Mouse (Mus musculus): ENCODE data around the gene Cacnb4. TPM values are rescaled to one million over a fixed set of nuclear protein-coding genes. Genes with fewer than 3 reads are reported as not detected.

Cacnb4 gene
- polyA plus RNA-seq, 1 experiment from 2014 or later, result 3.5 TPM

DNA sequence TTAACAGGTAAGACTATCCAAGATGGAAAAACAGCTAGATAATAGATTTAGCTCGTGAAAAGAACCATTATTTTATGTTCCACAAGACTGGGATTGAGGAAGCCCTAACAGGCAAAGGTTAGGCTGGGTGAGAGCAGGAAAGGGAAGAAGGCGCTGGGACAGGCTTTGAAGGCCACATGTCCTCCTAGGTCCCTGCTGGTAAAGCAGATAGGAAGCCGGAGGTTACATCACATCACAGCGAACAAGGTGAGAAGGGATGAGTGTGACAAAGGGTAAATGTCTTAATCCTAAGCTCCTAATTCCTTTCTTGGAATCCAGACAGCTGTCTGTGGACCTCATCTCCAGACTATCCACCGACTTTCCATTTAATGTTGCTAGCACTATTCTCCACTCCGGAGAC, 257.3 kb downstream of the Cacnb4 start:
- Histone ChIP-seq H3K9ac (replicated peaks; ENCODE audit: low read depth, low read length) (no peak overlapping the region), H3K4me3 (ENCODE audit: low read depth, low read length) (no peak overlapping the region), H3K36me3 (ENCODE audit: control insufficient read depth, insufficient read depth, low read length) (peaks cover 8% of the 10 kb centered on the region), H3K4me1 (ENCODE audit: control insufficient read depth, insufficient read depth, low read length) (peaks cover 12% of the 10 kb centered on the region; the same call in 1 of the 2 replicates), H3K9me3 (ENCODE audit: control insufficient read depth, low read depth, low read length) (peaks cover 9% of the 10 kb centered on the region; the same call in 1 of the 2 replicates), H3K4me2 (replicated peaks; ENCODE audit: low read depth, low read length) (no peak overlapping the region), H3K27ac (ENCODE audit: low read length) (no peak overlapping the region), H3K27me3 (ENCODE audit: control insufficient read depth, insufficient read depth, low read length) (no peaks in the 10 kb centered on the region)
- WGBS, result 80% methylated on average over 6 of the region's 6 CpGs
- no peak for ATAC-seq (ENCODE audit: insufficient number of reproducible peaks, insufficient read depth, low FRiP score, low read depth)

DNA sequence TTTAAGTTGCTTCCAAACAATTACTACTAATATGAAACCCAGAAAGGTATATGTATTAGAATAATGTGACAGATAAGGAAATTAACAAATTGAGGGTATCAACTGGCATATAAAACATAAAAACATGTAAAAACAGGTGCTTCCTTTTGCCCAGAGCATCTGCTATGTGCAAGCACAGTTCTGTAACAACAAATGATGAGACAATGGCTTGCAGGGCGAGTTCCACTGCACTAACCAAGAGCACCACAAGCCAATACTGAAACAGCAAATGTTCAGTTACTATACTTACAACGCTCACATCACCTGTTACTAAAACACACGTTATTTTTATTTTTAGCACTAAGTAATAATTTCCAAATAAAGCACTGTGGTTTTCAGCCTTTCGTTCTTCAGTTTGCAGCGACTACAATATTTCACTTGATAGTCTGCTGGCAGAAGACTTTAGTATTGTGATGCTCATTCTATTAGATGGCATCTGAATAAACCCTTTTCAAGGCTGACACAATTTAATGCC, 264.1 kb downstream of the Cacnb4 start:
- H3K27me3 ChIP-seq (ENCODE audit: control insufficient read depth, insufficient read depth, low read length), result no peaks in the 10 kb centered on the region
- H3K4me3 ChIP-seq (ENCODE audit: low read depth, low read length), result no peak overlapping the region
- ATAC-seq (ENCODE audit: insufficient number of reproducible peaks, insufficient read depth, low FRiP score, low read depth), result no peak
- H3K4me1 ChIP-seq (ENCODE audit: control insufficient read depth, insufficient read depth, low read length), result no peaks in the 10 kb centered on the region
- H3K9me3 ChIP-seq (ENCODE audit: control insufficient read depth, low read depth, low read length), result peaks cover 30% of the 10 kb centered on the region
- H3K36me3 ChIP-seq (ENCODE audit: control insufficient read depth, insufficient read depth, low read length), result peaks cover 47% of the 10 kb centered on the region
- no peak overlapping the region for H3K9ac ChIP-seq (replicated peaks; ENCODE audit: low read depth, low read length)
- H3K4me2 ChIP-seq (replicated peaks; ENCODE audit: low read depth, low read length), result no peak overlapping the region
- H3K27ac ChIP-seq (ENCODE audit: low read length), result no peak overlapping the region
- WGBS, result 94% methylated on average over 5 of the region's 5 CpGs

DNA sequence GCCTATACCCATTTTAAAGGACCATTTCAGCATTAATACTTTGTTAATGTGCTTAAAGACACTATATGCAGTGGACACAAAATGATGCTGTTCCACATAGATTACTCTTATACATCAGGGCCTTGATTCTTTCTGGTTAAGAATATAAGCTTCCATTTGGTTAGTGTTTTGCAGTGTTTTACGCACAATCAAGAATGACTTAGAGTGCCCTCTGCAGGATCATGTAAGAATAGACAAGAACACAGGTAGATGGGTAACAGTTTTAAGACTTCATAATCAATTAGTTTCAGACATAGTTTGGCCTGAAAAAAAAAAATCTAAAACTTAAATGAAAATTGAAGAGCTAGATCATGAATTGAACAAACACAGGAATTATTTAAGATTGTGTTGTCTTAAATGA, 270.2 kb downstream of the Cacnb4 start:
- no peak overlapping the region for H3K27ac ChIP-seq (ENCODE audit: low read length)
- H3K4me1 ChIP-seq (ENCODE audit: control insufficient read depth, insufficient read depth, low read length), result no peaks in the 10 kb centered on the region
- no peaks in the 10 kb centered on the region for H3K27me3 ChIP-seq (ENCODE audit: control insufficient read depth, insufficient read depth, low read length)
- H3K36me3 ChIP-seq (ENCODE audit: control insufficient read depth, insufficient read depth, low read length), result peaks cover 54% of the 10 kb centered on the region
- H3K9ac ChIP-seq (replicated peaks; ENCODE audit: low read depth, low read length), result no peak overlapping the region
- H3K4me3 ChIP-seq (ENCODE audit: low read depth, low read length), result no peak overlapping the region
- peaks cover 21% of the 10 kb centered on the region for H3K9me3 ChIP-seq (ENCODE audit: control insufficient read depth, low read depth, low read length)
- no peak for ATAC-seq (ENCODE audit: insufficient number of reproducible peaks, insufficient read depth, low FRiP score, low read depth)
- no peak overlapping the region for H3K4me2 ChIP-seq (replicated peaks; ENCODE audit: low read depth, low read length)
- whole genome bisulfite sequencing, result 90% methylated on average over 1 of the region's 1 CpGs

DNA sequence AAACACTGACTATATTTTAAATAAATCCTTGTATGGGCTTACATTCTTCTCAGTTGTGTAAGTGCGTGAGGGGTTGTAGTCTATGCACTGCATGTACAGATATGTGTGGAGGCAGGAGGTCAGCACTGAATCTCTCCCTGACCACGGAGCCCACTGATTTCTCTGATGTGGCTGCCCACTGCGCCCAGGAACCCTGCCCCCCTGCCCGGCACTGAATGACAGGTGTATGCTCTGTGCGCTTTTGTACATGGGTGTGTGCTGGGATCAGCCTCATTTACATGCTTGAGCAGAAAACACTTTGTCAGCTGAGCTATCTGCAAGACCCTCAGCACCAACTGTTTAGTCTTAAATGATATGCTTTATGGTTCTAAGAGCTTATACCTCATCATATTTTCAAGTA, 271.4 kb downstream of the Cacnb4 start:
- no peak overlapping the region for H3K9ac ChIP-seq (replicated peaks; ENCODE audit: low read depth, low read length)
- no peak overlapping the region for H3K27ac ChIP-seq (ENCODE audit: low read length)
- H3K4me2 ChIP-seq (replicated peaks; ENCODE audit: low read depth, low read length), result no peak overlapping the region
- H3K27me3 ChIP-seq (ENCODE audit: control insufficient read depth, insufficient read depth, low read length), result no peaks in the 10 kb centered on the region
- no peaks in the 10 kb centered on the region for H3K4me1 ChIP-seq (ENCODE audit: control insufficient read depth, insufficient read depth, low read length)
- peaks cover 10% of the 10 kb centered on the region for H3K9me3 ChIP-seq (ENCODE audit: control insufficient read depth, low read depth, low read length)
- H3K4me3 ChIP-seq (ENCODE audit: low read depth, low read length), result no peak overlapping the region
- no peak for ATAC-seq (ENCODE audit: insufficient number of reproducible peaks, insufficient read depth, low FRiP score, low read depth)
- 89% methylated on average over 5 of the region's 5 CpGs for WGBS
- peaks cover 43% of the 10 kb centered on the region for H3K36me3 ChIP-seq (ENCODE audit: control insufficient read depth, insufficient read depth, low read length)

DNA sequence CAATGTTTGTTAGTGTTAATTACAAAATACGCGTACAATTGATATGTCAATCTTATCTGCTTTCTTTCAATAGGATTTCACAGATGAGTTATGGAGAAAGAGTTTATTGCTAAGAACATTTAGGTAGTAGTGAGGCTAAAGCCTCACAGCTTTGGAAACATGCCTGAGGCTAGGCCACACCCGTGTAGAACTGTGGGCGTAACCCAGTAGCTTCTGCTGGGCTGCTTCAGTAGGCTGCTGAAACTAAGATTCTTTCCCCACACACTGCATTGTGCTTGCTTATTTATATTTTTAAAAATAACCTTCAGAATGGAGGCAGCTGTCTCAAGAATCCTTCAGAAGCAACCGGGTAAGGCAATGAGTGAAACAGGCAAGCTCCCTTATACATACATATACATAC, 282.1 kb downstream of the Cacnb4 start:
- Histone ChIP-seq H3K4me2 (replicated peaks; ENCODE audit: low read depth, low read length) (no peak overlapping the region), H3K9me3 (ENCODE audit: control insufficient read depth, low read depth, low read length) (no peaks in the 10 kb centered on the region), H3K27me3 (ENCODE audit: control insufficient read depth, insufficient read depth, low read length) (no peaks in the 10 kb centered on the region), H3K4me1 (ENCODE audit: control insufficient read depth, insufficient read depth, low read length) (no peaks in the 10 kb centered on the region), H3K36me3 (ENCODE audit: control insufficient read depth, insufficient read depth, low read length) (peaks cover 5% of the 10 kb centered on the region), H3K9ac (replicated peaks; ENCODE audit: low read depth, low read length) (no peak overlapping the region), H3K27ac (ENCODE audit: low read length) (no peak overlapping the region), H3K4me3 (ENCODE audit: low read depth, low read length) (no peak overlapping the region)
- no peak for ATAC-seq (ENCODE audit: insufficient number of reproducible peaks, insufficient read depth, low FRiP score, low read depth)
- 82% methylated on average over 5 of the region's 5 CpGs for WGBS

DNA sequence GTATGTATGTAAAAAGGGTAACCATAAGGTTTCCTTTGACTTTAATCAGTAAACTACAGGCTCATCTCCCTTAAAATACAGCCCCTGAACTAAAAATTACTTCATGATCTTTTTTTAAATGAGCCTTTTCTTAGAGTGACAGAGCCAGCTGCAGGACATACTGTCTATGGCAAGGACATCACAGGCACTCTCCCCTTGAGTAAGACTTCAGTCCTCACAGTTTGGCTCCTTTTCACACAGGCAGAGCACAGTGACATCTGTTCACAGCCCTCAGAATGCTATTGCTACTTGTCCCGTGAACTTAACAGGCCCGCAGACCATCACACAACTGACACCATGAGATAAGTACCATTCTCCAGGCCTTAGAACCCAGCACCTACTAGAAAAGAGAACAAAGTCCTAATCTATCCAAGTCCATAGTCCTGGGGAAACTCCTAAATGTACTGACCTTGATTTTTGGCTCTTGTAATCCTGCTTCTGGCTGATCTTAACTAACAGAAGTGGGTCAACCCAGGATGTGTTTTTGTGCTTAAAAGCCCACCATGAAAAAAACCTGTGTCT, 286.1 kb downstream of the Cacnb4 start:
- ATAC-seq (ENCODE audit: insufficient number of reproducible peaks, insufficient read depth, low FRiP score, low read depth), result no peak
- H3K27me3 ChIP-seq (ENCODE audit: control insufficient read depth, insufficient read depth, low read length), result no peaks in the 10 kb centered on the region
- 71% methylated on average over 2 of the region's 2 CpGs for WGBS
- H3K9ac ChIP-seq (replicated peaks; ENCODE audit: low read depth, low read length), result no peak overlapping the region
- H3K27ac ChIP-seq (ENCODE audit: low read length), result no peak overlapping the region
- H3K36me3 ChIP-seq (ENCODE audit: control insufficient read depth, insufficient read depth, low read length), result no peaks in the 10 kb centered on the region
- no peaks in the 10 kb centered on the region for H3K9me3 ChIP-seq (ENCODE audit: control insufficient read depth, low read depth, low read length)
- no peaks in the 10 kb centered on the region for H3K4me1 ChIP-seq (ENCODE audit: control insufficient read depth, insufficient read depth, low read length)
- no peak overlapping the region for H3K4me3 ChIP-seq (ENCODE audit: low read depth, low read length)
- no peak overlapping the region for H3K4me2 ChIP-seq (replicated peaks; ENCODE audit: low read depth, low read length)

DNA sequence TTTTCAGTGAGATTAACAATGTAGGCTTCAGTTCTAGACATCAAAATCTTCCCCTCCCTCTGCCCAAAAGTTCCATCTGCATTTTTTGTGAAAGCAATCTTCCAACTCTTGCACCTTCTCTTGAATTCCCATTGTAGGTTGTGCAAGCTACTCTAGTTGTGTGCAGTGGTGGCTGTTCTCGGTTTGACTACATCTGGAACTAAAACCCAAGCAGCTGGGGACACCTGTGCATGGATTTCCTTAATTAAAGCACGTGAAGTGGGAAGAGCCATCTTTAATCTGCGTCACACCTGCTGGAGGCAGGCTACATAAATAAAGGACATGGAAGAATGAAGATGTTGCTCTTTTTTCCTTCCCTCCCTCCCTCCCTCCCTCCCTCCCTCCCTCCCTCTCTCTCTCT, 286.7 kb downstream of the Cacnb4 start:
- no peak for ATAC-seq (ENCODE audit: insufficient number of reproducible peaks, insufficient read depth, low FRiP score, low read depth)
- no peak overlapping the region for H3K9ac ChIP-seq (replicated peaks; ENCODE audit: low read depth, low read length)
- no peaks in the 10 kb centered on the region for H3K36me3 ChIP-seq (ENCODE audit: control insufficient read depth, insufficient read depth, low read length)
- no peaks in the 10 kb centered on the region for H3K27me3 ChIP-seq (ENCODE audit: control insufficient read depth, insufficient read depth, low read length)
- no peak overlapping the region for H3K4me3 ChIP-seq (ENCODE audit: low read depth, low read length)
- WGBS, result 57% methylated on average over 3 of the region's 3 CpGs
- no peaks in the 10 kb centered on the region for H3K4me1 ChIP-seq (ENCODE audit: control insufficient read depth, insufficient read depth, low read length)
- H3K9me3 ChIP-seq (ENCODE audit: control insufficient read depth, low read depth, low read length), result no peaks in the 10 kb centered on the region
- H3K4me2 ChIP-seq (replicated peaks; ENCODE audit: low read depth, low read length), result no peak overlapping the region
- H3K27ac ChIP-seq (ENCODE audit: low read length), result no peak overlapping the region

DNA sequence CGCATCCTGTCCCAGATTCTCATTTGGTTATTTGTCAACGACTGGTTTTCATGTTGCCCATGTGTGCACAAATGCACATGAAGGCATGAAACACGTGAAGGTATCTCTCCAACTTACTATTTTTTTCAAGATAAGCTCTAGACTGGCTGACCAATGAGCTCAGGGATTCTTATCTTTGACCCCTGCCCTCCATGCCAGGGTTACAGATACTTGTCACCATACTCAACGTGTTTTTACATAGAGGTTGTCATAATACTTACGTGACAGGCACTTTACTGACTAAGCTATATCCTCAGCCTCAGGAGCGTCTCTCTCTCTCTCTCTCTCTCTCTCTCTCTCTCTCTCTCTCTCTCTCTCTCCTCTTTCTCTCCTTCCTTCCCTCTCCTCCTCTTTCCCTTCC, 290.2 kb downstream of the Cacnb4 start:
- H3K4me1 ChIP-seq (ENCODE audit: control insufficient read depth, insufficient read depth, low read length), result no peaks in the 10 kb centered on the region
- WGBS, result 58% methylated on average over 6 of the region's 6 CpGs
- H3K36me3 ChIP-seq (ENCODE audit: control insufficient read depth, insufficient read depth, low read length), result no peaks in the 10 kb centered on the region
- H3K9me3 ChIP-seq (ENCODE audit: control insufficient read depth, low read depth, low read length), result no peaks in the 10 kb centered on the region
- no peak overlapping the region for H3K4me2 ChIP-seq (replicated peaks; ENCODE audit: low read depth, low read length)
- no peak overlapping the region for H3K9ac ChIP-seq (replicated peaks; ENCODE audit: low read depth, low read length)
- H3K27ac ChIP-seq (ENCODE audit: low read length), result no peak overlapping the region
- ATAC-seq (ENCODE audit: insufficient number of reproducible peaks, insufficient read depth, low FRiP score, low read depth), result no peak
- no peaks in the 10 kb centered on the region for H3K27me3 ChIP-seq (ENCODE audit: control insufficient read depth, insufficient read depth, low read length)
- H3K4me3 ChIP-seq (ENCODE audit: low read depth, low read length), result no peak overlapping the region

DNA sequence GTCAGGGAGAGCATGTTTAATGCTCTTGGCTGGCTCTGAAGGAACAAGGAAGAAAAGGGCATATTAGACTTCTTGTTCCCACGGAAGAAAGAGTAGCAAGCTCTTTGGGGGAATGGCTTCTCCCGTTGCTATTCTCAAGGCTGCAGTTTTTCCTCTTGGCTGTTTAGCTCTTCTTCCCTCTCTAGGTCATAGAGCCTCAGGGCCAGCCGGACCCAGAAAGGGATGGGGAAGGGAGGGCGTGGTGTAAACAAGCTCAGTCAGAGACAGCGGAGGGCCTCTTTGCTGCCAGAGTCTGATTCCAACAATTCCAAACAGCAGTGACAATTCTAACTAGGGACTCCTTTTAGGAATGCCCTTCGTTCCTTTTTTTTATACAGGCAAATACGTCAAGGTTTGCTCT, 290.6 kb downstream of the Cacnb4 start:
- Histone ChIP-seq H3K27me3 (ENCODE audit: control insufficient read depth, insufficient read depth, low read length) (no peaks in the 10 kb centered on the region), H3K27ac (ENCODE audit: low read length) (no peak overlapping the region), H3K36me3 (ENCODE audit: control insufficient read depth, insufficient read depth, low read length) (no peaks in the 10 kb centered on the region), H3K9me3 (ENCODE audit: control insufficient read depth, low read depth, low read length) (no peaks in the 10 kb centered on the region), H3K4me3 (ENCODE audit: low read depth, low read length) (no peak overlapping the region), H3K9ac (replicated peaks; ENCODE audit: low read depth, low read length) (no peak overlapping the region), H3K4me1 (ENCODE audit: control insufficient read depth, insufficient read depth, low read length) (no peaks in the 10 kb centered on the region), H3K4me2 (replicated peaks; ENCODE audit: low read depth, low read length) (0 out of 2 replicates have a peak overlapping the region, but pooled peaks have one; percentile 11)
- 27% methylated on average over 7 of the region's 7 CpGs for WGBS
- no peak for ATAC-seq (ENCODE audit: insufficient number of reproducible peaks, insufficient read depth, low FRiP score, low read depth)
